Mouse (Mus musculus) frontal cortex, postnatal 10 days (tissue): ENCODE results near the gene Scyl3.
A peak's percentile ranks its signal among the peaks of the same experiment; 100 is the strongest.

Experiments
- DNase-seq, 2 experiments: peaks; one replicate each; pipeline ENCODE4 v3.0.0; 2022; ENCODE audit warnings: low spot score in 2 of 2, mixed read lengths in 1 of 2

The Scyl3 gene

DNA sequence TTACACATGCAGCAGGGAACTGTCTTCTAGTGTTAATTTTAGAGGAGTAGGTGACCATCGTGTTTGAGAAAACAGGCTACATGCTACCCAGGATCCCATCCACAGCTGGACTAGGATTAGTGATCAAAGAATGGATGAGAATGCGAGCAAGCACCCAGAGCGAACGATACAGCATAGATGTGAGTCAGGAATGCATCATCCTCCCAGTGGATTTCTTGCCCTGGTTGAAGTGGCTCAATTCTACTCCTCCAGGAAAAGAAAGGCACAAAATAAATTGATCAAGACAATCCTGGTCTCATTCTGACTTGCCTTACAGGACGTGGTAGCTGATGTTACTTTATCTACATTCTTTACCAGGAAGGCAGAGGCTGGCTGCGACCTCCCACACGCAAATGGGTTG is at the start of gene Scyl3:
Gene Scyl3 (plus strand): TSS at position 255 of the 400 bp plus-strand sequence.
- no peak for DNase-seq

DNA sequence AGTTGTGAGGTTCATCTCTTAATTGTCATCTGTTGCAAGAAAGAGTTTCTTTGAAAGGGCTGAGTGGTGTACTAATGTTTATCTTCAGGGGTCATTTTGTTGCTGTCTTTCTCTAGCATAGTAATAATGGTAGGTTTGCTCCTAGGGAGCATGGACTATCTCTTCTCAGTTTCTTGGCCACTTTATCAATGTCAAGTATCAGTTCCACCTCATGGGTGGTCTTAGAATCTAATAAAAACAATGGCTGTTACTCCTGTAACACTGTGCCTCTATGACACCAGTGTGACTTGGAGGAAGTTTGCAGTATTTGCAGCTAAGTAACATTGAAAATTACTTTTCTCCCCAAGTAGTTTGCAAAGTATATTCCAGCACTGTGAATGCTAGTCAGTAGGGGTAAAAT is 39.3 kb upstream of the Scyl3 start:
- no peak for DNase-seq

DNA sequence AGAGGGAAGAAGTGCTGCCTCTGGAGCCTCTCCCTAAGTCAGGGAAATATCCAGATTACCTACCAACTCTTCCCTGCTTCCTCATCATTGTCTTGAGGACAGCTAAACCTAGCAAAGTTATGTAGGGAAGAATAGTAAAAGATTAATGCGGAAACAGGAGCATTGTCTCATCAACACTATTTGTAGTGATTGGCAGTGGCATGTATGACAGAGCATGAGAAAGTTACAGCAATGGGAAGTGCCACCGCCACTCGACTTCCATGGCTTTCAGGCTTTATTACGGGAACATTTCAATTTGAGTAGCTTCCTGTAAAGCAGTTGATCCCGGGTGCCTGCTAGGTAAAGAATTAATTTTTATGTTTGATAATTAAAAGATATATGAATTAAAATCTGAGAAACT is 35.6 kb upstream of the Scyl3 start:
- DNase-seq, result no peak

DNA sequence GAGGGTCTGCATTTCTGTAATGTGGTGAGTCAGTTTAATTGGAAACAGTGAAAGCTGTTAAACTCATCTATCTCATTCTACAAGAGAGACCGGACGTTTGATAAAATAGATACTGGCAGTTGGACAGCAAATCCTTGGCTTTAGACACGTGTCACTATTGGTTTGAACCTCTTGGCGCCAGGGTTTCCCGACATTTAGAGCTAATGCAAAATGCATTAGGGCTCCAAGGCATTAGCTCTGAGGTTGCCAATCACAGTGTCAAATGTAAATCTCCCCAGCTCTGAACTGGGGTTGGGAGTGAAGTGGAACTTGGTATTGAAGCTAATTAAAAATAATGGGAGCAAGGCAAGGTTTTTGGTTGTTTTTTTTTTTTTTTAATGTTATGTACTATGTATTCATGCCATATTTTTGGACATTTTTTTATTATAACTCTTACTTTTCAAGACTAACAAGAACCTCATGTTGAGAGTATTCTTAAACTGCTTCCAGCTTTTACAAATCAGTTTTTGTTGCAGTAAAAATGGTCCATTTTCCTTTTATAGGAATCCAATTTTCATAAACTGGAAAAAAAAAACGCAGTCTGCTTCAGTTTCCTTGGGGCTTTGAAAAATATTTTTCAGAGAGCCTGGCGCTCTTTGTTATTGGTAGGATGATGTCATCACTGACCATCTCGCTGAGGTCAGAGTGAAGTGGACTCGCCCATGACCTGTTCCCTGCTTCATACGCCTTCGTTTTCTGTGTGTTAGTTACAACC is 34.9 kb upstream of the Scyl3 start:
- DNase-seq, result no peak

DNA sequence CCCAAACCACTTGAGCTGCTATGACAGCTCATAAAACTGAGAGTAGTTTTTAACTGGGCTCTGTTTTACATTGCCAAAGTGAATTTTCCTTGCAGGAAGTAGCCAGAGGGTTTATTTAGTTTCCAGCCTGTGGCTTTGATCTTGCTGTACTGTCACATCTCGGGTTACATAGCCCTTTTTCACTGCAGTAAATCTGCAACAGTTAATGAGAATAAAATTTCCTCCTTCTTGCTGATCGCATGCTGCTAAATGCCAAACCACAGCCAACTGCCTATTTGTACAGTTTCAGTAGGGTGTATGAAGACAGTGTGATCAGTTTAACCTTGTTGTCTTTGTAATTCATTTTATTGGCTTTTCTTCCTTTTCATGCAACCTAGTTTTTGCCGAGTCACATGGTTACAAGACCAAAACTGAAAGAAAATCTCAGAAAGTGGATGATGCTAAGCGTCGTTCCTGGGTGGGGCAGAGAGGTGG is 30.6 kb upstream of the Scyl3 start:
- DNase-seq, result no peak

DNA sequence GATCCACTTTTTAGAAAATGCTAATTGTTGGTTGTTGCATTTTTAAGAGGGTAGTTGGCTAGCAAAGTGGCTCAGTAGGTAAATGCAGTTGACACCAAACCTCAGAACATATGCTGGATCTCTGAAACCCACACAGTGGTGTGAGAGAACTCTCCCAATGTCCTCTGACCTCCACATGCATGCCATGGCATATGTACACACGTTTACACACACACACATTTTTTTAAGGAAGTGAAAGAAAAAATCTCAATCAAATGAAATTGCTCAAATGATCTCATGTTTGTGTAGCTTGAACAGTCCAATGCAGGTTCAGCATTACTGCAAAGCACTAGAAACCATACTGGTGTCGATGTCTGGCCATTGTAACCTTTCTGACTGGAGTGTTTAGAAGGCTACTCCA is 29.3 kb upstream of the Scyl3 start:
- DNase-seq, result no peak

DNA sequence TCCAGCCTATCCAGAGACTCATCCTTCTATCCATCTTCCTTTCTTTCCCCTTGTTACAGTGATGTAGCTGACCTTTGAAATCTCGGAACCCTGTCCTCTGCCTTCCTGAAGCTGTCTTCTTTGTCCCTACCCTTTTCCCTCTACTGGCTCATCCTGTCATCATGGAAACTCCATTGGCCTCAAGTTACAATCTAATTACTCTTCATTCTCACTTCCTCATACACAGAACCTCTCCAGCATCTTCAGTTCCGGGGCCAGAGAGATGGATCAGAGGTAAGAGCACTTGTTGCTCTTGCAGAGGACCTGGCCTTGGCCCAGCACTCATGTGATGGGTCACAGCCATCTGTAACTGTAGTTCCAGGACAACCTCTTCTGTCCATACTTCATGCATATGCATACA is 28.7 kb upstream of the Scyl3 start:
- DNase-seq, result no peak

DNA sequence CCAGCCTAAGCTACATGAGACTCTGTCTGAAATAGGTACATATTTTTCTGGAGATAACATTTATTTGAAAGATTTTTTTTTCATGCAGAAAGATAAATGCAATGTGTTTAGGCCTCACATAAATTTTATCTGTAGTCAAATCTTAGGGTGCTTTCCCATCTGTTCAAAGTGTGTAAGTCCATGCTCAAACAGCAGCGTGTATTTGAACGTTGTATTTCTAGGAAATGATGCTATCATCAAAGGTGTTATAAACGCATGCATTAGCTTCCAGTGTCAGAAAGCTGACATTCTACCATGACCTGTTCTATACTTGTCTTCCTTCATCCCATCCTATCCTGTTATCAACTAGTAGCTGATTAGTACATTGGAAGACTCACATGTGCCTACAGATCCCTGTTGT is 25.5 kb upstream of the Scyl3 start:
- DNase-seq, result no peak

DNA sequence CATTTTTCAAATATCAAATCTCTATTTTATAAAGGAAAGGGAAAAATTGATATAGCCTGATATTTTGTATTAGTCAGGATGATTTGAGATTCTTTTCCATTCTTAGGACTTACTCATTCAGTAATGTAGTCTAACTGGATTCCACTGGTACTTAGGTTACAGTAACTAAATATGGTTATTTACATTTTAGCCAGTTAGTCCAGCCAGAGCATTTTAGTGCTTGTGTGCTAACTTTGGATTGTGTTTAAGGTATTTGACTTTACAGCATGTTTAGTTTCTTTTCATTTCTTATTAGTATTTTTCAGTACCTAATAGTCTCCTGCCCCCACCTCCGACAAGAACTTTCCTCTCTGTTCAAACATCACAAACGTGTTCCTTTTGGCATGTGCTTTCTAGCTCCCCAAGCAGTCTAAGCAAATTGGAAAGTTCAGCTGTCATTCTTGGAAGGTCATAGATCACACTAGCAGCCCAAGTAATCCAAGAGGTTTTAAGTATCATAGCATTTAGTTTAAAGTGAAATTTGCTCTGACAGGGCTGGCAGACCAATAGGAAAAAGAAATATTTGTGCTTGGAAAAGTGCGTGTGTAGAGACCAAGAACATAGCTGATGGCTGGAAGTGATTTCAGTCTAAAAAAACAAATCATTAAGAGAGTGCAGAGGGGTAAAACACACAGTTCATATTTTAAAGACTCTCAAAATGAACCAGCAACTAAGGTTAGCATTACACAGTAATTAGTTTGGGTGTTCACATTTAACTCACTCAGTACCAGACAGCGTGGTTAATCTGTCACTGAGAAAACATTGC is 21.7 kb upstream of the Scyl3 start:
- no peak for DNase-seq

DNA sequence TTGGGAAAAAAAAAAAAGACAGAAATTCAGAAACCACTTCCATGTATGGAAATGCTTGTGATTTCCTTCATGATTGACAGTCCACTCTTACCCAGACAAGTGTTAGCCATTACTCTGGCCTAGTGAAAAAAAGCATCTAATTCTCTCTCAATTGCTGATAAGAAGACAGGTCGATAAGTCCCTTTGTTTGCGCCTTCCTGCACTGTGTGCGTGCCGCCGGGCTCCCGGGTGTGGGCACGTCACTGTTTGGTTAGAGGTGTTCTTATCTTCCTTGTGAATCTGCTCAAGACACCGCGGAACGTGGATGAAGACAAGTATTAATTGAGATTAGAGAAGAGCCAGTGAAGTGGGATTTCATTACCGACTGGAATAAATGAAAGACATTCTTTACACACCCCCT is 20.5 kb upstream of the Scyl3 start:
- no peak for DNase-seq

DNA sequence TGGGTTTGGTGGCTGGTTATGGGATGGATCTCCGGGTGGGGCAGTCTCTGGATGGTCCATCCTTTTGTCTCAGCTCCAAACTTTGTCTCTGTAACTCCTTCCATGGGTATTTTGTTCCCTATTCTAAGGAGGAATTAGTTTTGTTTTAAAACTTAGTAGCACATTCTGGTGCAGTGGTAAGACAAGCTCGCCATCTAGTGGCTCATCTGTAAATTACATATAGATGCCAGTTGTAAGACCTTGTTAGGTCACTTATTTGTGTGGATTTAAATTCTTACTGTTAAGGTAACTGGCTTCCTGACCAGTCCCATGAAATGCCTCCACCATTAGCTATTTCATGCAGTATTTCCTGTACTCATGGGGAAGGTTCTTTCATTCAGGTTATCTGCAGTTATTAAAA is 18.6 kb upstream of the Scyl3 start:
- no peak for DNase-seq

DNA sequence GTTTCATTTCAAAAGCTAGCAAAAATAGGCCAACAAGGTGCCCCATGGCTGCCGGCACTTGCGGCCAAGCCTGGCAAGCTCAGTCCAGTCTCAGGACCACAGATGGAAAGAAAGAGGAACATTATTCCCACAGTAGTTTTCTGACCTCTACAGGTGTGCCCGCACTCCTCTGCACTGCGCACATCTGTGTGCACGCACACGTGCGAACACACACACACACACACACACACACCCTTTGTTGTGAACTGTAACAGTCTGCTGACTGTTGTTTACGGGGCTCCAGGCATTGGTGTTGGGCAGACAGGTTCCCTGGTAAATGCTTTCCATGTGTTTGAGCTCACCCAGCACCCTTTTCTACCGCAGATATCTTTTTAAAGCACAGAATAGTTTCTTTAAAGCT is 18.1 kb upstream of the Scyl3 start:
- DNase-seq, result no peak

DNA sequence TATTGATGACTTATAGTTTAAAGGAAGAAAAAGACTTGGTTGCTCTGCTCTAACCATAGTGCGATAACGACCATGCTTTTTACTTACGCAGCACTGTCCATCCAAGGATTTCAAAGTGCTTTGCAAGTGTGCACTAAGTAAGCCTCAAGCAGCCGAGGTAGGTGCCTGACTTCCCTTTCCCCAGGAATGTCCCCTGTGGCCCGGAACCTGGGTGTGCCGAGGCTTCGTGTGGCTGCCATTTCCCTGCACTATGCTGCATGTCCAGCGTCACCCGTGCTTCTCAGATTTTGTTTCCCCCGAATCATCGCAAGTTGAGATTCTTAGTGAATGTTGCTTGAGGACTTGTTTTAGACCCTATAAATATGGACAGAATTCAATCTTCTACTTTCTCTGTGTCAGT is 16.9 kb upstream of the Scyl3 start:
- DNase-seq, result no peak

DNA sequence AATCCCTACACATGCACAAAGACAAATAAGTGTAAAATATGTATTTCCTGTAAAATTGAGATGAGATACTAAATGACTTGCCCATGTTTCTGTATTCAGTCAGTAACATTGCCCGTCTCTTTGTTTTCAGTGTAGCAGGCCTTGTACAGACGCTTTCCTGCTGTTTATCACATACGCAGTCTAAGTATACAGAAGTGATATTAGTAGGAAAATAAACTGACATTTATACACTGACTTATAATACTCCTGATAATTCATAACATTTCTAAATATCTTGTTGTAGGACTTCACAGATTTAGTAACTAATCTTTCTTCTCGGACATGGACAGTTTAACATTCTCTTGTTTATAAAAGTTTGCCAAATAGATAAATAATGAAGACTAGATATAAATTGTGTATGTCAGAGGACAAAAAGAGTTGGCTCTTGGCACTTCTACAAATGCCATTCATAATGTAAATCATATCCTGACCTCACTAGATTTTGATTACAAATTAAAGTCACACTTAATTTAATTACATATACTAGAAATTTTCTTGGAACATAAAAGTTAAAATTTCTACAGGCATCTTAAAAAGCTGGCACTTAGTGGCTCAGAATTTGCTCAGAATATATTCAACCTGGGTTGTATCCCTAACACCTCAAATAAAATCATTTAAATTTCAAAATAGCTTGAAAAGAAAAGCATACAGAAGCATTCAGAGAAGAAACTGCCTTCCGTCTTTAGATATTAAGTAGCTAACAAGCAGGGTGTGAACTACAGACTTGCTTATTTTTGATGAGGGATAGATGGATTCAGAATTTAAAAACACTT is 11.3 kb upstream of the Scyl3 start:
- no peak for DNase-seq

DNA sequence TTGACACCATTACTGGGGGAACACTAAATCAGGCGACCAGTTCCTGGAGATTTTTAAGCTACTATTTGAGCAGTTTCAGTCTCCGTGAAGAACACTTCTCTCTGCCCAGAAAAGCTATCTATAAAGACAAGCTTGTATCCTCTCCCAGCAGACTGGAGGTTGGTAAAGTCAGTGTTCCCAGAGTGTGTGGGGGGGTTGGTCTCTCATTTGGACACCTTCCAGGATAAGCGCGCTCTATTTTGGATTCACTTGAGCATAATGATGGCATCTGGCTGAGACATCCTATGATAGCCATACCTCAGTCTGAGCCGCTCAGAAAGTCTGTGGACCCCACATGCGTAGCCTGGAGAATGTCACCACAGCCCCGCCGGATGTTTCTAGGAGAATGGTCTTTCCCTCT is 4.8 kb upstream of the Scyl3 start:
- DNase-seq, result no peak

DNA sequence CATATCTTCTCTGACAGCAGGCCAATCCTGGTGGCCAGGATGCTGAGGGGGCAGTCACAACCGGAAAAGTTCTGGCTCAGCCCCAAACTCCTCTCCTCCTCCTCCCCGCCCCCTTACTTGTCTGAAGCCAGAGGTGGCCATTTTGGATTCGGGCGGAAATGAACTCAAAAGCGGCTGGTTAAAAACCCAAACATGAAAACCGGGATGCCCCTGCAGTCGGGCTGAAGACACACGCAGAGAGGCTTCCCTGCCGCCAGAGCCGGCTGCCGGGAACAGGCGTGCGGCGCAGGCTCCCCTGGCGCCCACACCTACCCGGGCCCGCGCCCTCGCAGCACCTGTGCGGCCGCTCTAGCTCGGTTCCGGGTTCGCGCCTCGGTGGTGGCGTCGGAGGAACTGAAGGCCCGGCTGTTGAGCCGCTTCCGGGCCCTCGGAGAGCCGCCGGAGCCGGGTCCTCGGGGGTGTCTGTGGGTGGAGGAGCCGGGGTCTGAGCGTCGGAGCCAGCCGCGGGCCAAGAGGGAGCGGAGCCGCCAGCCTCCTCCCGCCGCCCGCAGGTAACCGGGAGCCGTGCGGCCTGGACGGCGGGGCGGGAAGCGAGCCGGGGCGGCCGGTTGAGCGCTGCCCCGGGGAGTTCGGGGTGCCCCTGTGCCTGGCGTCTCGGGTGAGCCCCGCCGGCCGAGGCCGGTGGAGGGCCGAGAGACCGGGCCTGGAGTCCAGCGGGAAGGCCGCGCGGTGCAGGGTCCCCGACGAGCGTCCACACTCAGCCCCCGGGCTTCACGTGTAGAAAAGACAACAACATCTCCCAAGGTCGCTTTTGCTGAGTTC is 947 bp downstream of the Scyl3 start:
- peak; percentile 75 to 86 for DNase-seq

DNA sequence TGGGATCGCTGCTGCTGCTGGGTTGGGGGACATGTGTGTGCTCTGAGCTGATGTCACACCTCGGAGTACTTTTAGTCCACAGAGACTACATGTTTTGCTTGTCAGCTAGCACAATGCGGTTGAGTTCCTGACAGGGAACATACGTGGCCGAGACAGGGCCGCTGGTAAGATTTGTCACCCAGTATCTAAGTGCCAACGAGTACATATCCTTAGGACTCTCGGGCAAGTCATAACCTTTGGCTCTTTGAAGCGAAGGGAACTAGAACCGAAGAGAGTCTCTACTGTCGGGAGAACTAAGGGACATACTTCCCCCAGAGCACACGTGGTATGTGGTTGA is 1.5 kb downstream of the Scyl3 start:
- DNase-seq, result no peak

DNA sequence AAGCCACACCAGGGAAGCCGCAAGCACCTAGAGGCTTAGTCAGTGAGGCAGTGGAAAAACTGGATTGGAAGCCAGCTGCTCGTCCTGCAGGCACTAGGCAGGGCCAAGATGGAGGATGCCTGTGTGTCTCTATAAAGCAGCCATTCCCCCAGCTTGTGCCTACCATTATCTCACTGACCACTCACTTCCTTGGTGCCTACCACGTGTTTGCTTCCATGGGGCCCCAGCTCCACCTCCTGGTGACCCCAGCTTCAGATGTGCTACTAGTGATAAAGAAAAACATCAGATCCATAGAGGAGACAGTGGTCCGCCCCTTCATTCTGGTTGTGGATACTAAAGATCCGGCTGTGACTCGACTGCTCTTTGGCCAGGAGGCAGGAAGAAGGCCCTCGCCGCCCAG is 2.9 kb downstream of the Scyl3 start:
- no peak for DNase-seq

DNA sequence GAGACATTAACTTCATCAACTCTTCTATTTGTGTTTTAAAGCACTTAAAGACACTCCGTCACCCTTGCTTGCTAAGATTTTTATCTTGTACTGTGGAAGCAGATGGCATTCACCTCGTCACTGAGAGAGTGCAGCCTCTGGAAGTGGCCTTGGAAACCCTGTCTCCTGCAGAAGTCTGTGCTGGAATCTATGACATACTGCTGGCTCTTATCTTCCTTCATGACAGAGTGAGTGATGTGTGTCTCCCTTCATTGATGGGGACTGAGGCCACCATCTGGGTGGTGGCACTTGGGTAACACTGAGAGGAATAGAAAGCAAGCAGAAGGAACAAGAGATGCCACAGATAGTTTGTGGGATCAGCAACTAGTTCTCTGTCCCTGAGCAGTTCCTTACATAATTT is 5.7 kb downstream of the Scyl3 start:
- DNase-seq, result no peak

DNA sequence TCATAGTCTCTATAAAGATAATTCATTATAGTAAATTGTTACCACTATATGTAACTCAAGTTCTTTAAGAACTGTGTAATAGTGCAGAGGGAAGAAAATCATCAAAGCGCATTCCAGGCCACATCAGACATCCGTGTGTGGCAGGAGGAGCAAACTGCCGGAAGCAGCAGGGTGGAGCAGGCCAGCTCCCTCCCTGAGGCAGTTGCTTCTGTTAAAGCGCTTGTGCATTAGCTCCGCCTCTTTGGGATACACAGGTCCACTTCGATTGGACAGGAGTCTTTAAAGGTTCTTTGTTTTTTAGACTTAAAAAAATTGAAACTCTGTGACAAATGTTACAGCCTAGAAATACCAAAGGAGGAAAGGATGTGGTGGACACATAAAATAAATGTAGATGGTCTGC is 13.2 kb downstream of the Scyl3 start:
- DNase-seq, result no peak

DNA sequence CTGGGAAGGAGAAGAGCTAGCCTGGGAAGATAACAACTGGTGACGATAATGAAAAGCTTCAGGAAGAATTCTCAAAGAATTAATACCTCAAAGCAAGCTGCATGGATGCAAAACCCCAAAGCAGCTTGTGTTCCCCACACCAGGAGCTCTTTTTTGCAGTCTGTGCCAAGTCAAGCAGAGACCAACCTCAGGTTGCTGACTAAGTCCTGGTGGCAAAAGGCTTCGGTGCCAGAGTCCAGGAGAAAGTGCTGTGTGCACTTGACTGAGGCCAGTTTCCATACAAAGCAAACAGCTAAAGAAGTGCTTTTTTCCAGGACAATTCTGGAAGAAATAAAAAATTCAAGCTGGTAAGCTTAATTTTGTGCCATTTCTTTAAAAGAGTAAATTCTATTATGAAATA is 24.5 kb downstream of the Scyl3 start:
- DNase-seq, result no peak

DNA sequence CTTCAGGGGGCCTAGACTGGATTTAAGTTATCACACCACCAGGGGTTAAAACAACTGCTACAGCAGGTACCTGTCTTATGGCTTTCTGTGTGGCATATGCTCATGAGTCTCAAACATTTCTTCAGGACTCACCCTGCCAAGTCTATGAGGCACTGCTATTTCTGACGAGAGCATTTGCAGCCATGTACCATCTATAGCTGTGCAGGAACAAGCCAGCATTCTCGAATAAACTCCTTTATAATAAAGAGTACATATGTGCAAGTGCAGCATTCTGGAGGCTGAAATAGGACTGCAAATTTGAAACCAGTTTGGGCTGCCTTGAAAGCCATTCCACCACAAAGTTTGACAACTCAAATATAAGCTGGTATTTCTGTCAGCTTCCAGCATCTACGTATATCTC is 29.1 kb downstream of the Scyl3 start:
- no peak for DNase-seq
